Mouse (Mus musculus) layer of hippocampus, adult 11-12 months (tissue): Measurements from ENCODE around the gene Pex26.
A peak's percentile ranks its signal among the peaks of the same experiment; 100 is the strongest.

Experiments
- DNase-seq: peaks from one replicate; pipeline ENCODE4 v3.0.0; 2022; ENCODE audit warnings: low spot score

Pex26 gene

DNA sequence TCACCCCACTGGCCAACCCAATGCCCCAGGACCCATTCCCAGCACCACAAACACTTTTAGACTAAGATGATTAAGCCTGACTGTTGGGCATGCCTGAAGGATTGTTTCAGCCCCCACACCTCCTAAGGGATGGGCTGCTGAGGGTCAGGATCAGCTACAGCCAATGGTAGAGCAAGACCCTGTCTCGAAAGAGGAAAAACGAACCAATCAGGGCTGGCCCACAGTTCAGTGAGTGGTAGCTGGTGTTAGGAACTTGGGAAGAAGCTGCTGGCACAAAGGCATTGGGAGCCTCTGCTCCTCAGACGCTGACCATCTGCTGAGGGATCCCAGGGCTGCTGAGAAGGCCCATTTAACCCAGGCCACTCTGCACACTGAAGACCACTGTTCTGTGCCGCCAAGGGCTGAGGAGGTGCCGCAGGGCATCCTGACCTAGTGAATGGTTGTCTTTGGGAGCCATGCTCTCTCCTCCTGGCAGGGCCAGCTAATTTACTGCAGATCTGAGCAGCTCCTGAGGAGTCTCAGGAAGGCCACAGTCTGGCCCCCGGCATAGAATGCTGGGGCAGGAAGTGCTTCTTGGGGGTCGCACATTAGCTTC lies 16.0 kb upstream of the Pex26 start:
- DNase-seq, result no peak

GRCm38 (mm10) chr6:121171102-121171501 lies 12.4 kb upstream of the Pex26 start:
- no peak for DNase-seq

DNA sequence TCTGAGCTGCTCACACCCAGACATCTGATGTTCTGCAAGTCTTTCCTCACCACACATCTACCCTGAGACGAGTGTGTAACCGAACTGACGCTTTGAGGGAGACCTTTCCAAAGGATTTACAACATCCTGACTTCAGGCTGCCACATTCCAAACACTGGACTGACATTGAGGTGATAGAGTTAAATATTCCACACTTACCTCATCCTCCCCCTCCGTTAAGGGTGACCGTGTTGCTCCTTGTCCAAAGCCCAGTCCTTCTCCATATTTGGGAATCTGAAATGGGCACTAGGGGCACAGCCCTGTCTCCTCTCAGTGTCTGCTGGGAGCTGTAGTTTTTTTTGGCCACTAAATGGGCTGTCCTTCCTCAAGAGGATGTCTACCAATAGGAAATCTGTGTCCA lies 10.0 kb upstream of the Pex26 start:
- no peak for DNase-seq

DNA sequence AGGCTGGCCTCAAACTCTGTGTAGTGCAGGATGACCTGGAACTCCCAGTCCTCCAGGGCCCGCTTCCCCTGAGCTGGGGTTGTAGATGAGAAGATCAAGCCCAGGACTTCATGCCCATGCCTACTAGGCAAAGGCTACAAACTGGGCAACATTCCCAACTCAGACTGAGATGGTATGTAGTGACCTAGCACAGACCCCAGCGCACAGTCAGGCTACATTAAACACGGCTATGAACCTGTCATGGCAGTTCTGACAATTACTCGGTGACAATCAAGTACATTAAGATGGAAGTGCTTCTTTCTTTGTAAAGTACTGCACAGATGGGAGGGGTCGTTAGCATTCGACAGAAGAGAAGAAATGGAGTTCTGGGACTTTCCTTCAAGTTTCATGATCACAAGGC lies 8.7 kb upstream of the Pex26 start:
- no peak for DNase-seq

DNA sequence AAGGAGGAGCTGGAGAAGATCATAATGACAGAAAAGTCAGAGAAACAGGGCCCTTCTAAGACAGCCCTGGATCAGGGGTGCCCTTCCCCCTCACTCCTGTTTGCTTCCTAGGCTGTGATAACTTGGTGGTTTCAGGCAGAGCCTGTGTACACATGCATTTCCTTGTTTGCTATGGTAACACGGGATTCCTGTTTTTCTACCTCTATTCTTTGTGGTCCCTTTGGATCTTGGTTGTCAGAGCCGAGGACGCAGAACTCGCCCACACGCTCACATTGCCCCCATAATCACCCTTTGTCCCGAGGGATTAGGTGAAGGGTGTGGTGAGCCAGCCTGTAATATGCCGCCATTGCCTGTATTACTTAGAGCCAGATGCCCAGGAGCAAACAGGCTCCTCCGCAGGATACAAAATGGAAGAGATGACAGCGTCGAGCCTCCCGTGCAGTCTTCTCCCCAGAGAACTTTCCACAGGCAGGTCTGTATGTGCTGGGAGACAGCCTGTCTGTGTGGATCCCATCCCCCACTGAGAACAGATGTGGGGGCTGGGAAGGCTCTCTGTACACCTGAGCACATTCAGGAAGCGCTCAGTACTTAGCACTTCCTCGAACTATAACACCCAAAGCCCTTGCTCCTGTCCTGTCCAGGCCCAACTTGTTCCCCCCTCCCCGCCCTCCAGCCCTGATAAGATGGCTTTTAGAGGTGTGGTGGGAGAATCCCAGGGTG lies 7.3 kb upstream of the Pex26 start:
- DNase-seq, result no peak

GRCm38 (mm10) chr6:121176731-121177098 lies 6.8 kb upstream of the Pex26 start:
- no peak for DNase-seq

GRCm38 (mm10) chr6:121177118-121177708 lies 6.3 kb upstream of the Pex26 start:
- DNase-seq, result no peak

DNA sequence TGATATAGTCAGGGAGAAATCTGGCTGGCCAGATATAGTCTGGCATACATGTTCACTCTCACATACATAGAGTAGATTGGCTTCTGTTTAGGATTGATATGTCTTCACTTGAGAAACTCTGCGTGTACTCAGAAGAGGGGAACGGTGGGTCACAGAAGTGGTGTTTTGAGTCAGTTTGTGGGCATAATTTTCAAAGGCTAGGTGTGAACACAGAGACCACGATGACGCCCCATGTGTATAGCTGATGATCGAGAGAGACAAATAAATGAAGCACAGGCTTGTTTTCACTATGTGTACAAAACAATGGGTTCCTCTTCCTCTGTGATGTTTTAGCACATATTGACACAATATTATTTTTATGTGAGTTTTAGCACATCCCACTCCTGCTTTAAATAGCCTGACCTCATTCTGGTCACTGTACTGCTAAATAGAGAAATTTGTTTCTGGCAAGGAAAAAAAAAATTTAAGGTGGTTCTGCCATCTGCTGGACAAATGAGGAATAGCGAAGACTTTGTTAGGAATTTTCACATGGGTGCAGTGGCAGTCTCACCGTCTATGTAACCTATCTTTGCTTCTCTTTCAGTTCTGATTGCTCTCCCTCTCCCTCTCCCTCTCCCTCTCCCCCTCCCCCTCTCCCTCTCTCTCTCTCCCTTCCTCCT lies 4.6 kb upstream of the Pex26 start:
- DNase-seq, result peak; percentile 78

GRCm38 (mm10) chr6:121179846-121180245 lies 3.6 kb upstream of the Pex26 start:
- no peak for DNase-seq

DNA sequence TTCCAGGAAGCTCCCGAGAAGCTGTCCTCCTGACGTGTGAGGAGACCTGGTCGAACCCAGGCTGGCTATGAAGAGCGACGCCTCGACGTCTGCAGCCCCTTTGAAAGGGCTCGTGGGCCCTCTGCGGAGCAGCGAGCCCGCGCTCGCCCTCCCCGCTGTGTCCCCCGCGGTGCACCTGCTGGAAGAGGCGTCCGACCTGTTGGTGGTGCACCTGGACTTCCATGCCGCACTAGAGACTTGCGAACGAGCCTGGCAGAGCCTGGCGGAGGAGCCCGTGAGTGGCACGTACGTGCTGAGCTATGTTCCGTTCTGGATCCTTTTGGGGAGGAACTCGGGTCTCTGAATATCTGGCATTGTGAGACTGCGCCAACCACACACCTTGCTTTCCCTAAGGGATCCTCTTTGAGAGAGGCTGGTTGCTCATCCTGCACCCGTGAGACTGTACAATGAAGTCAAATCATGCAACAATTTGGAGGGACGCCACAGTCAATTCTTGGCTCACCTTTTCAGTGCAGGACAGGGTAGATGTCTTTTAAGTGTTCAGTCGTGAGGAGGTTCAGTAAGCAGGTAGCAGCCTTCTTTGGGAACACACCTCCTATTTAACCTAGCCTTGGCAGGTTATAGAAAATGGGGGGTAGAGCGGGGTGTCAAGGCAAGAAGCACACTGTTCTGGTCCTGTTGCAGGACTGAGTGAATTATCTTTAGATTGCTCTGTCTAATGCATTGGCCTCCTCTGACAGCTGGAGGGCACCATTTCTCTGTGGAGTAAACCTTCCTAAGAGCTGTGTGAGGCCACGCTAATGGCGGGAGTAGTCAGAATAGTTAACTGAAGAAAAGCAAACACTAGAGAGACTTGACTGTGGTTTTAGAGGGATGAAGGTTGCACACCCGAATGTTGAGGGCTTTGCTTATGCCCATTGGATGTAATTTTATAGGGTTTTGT lies 1.0 kb downstream of the Pex26 start:
- peak; percentile 63 for DNase-seq

DNA sequence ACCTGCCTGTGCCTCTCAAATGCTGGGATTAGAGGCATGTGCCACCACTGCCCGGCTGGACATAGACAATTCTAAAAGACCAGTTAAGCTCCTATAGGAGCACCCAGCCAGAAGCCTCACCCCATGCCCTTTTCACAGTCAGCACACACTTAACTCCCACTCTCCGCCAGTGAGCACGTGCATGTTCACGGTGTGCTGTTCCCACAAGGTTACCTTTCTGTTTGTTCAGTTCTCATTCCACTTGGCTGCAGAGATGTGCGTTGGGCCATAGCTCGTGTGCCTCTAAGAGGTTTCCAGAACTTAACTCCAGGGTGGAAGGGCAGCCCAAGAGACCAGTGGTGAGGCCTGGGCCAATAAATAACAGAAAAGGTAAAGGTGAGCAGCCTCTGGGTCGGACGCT lies 1.8 kb downstream of the Pex26 start:
- DNase-seq, result no peak

DNA sequence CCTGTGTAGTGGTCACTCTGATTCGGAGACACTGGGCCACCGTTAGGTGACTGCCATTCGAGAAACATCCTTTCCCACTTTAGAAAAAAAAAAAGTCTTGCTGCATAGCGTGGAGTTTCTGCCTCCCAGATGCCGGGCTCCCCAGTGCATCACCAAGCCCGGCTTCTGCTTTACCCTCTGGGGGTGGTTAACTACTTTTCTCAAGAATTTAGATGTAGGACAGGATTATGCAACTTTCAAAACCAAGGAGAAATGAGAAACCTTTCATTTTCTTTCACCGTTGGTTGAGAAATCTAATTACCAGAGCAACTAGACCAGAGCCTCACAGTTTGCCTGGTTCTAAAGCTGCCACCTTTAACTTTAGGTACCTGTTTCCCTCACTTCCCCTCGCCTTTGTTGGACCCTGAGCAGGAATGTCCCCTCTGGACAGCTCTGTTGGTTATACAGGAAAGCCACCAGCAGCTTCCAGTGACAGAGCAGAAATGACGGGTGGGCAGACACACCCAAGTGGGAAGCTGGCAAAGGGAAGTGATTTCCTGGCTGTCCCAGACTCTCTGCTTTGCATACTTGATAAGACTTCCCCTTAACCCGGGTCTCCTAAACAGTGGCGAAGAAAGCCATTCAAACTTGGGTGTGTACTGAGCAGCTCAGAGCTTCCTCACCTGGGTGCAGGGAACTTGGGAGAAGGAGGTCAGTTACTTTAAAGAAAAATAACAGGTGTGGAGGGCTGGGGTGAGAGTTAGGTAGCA lies 8.0 kb downstream of the Pex26 start:
- DNase-seq, result no peak

GRCm38 (mm10) chr6:121194061-121194955 lies 10.8 kb downstream of the Pex26 start:
- no peak for DNase-seq

GRCm38 (mm10) chr6:121194956-121195731 lies 11.7 kb downstream of the Pex26 start:
- DNase-seq, result no peak

- no peak for DNase-seq
These were observed 14.4 kb downstream of the Pex26 start for GRCm38 (mm10) chr6:121197807-121198365.

GRCm38 (mm10) chr6:121200458-121200857 lies 17.0 kb downstream of the Pex26 start:
- no peak for DNase-seq

GRCm38 (mm10) chr6:121202026-121202425 lies 18.6 kb downstream of the Pex26 start:
- no peak for DNase-seq

GRCm38 (mm10) chr6:121206481-121206880 lies 23.0 kb downstream of the Pex26 start:
- no peak for DNase-seq

- no peak for DNase-seq
These were observed 26.1 kb downstream of the Pex26 start for GRCm38 (mm10) chr6:121209584-121209983.
